Mouse (Mus musculus) kidney, embryonic 15.5 days (tissue): ENCODE measurements around the gene Caln1. TPM values are rescaled to one million over a fixed set of nuclear protein-coding genes. Genes with fewer than 3 reads are reported as not detected.
"Not testable (repeated sequence)": the region's sequence is repeated elsewhere in the genome, so short reads cannot be mapped to it uniquely, and the experiment has no call there.

Experiments
- ATAC-seq: fragments of 200-750 bp; cut with Nextera tagmentation; replicated peaks from 2 replicates; pipeline ENCODE4 v1.8.0; 2017; ENCODE audit warnings: moderate TSS enrichment; ENCODE audit not compliant: low FRiP score
- H3K27ac ChIP-seq: fragments of 300-500 bp; sonication (generic); 2 replicates; pipeline ENCODE4 v1.5.1; 2015; ENCODE audit warnings: mild to moderate bottlenecking, inconsistent platforms
- H3K27me3 ChIP-seq: fragments of 300-500 bp; sonication (generic); 2 replicates; pipeline ENCODE4 v1.6.1; 2015; ENCODE audit warnings: inconsistent platforms
- H3K36me3 ChIP-seq: fragments of 300-500 bp; sonication (generic); 2 replicates; pipeline ENCODE4 v1.6.1; 2015; ENCODE audit warnings: inconsistent platforms
- H3K4me1 ChIP-seq: fragments of 300-500 bp; sonication (generic); 2 replicates; pipeline ENCODE4 v1.6.1; 2015; ENCODE audit warnings: inconsistent platforms
- H3K4me2 ChIP-seq: fragments of 300-500 bp; sonication (generic); 2 replicates; pipeline ENCODE4 v1.6.1; 2015; ENCODE audit warnings: moderate library complexity, mild to moderate bottlenecking, inconsistent platforms
- H3K4me3 ChIP-seq: fragments of 300-500 bp; sonication (generic); replicated peaks from 2 replicates; pipeline ENCODE4 v1.5.1; 2015; ENCODE audit warnings: mild to moderate bottlenecking, inconsistent platforms
- H3K9ac ChIP-seq: fragments of 300-500 bp; sonication (generic); 2 replicates; pipeline ENCODE4 v1.6.1; 2015; ENCODE audit warnings: mild to moderate bottlenecking, inconsistent platforms
- H3K9me3 ChIP-seq: fragments of 300-500 bp; sonication (generic); replicated peaks from 2 replicates; pipeline ENCODE4 v1.6.1; 2016; ENCODE audit warnings: inconsistent platforms
- WGBS: fragments of 180-500 bp; shearing (Covaris S2); methylation state at CpG from one replicate; pipeline ENCODE4 v1.1.7; 2015; ENCODE audit warnings: mixed read lengths; 5-methylcytosine and 5-hydroxymethylcytosine counted together
- polyA plus RNA-seq: library from polyadenylated mRNA; unstranded; fragments of >200 nt; fragmentation: Nextera tagmentation; extraction: Ambion mirVana; gene quantifications from 2 replicates; pipeline ENCODE4 v1.2.1, GENCODE M21; 2015

The Caln1 gene
- polyA plus RNA-seq, 1 experiment from 2014 or later: 1.1 TPM

DNA sequence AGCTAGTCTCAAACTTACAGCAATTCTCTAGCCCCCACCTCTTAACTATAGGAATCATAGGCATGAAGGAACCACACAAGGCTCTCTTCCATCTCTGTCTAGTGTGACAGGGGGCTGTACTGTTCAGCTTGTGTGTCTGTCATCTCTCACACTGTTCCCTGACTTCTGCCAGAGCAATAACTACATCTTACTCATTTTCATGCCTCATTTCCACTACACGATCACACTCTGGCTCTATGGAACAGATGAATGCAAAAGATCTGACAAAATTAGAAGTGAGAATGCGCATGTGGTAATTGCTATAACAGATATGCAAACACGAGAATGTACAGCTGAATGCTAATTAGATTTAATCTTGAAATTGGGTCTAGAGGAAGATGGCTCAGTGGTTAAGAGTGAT is 196.7 kb downstream of the Caln1 start:
- H3K4me1 ChIP-seq: no peaks in the 10 kb centered on the region
- no peak for ATAC-seq
- no peaks in the 10 kb centered on the region for H3K27me3 ChIP-seq
- H3K4me3 ChIP-seq: no peak overlapping the region
- H3K36me3 ChIP-seq: no peaks in the 10 kb centered on the region
- no peaks in the 10 kb centered on the region for H3K9me3 ChIP-seq
- no peak overlapping the region for H3K27ac ChIP-seq
- WGBS: 91% methylated on average over 3 of the region's 3 CpGs
- H3K9ac ChIP-seq: no peak overlapping the region
- no peak overlapping the region for H3K4me2 ChIP-seq

DNA sequence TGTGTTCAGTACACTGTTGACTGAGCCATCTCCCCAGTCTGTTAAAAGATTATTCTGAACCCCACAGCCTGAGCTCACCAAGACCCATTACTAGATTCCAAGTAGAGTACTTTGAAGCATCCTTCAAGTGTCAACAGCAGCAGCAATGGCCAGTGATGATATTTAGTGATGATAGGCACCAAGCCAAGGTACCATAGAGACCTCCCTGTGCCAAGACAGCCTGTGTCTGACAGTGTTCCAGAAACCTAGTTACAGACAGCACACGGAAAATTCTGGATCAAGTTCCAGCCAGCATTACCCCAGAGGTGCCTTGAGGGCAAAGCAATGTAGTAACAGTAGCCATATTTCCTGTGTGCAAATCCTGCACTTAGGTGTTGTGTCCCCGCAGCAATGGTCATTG is 208.3 kb downstream of the Caln1 start:
- H3K36me3 ChIP-seq: no peaks in the 10 kb centered on the region
- WGBS: 74% methylated on average over 2 of the region's 2 CpGs
- H3K4me2 ChIP-seq: no peak overlapping the region
- H3K9me3 ChIP-seq: no peaks in the 10 kb centered on the region
- no peaks in the 10 kb centered on the region for H3K27me3 ChIP-seq
- no peak overlapping the region for H3K9ac ChIP-seq
- no peak overlapping the region for H3K27ac ChIP-seq
- no peak overlapping the region for H3K4me3 ChIP-seq
- H3K4me1 ChIP-seq: no peaks in the 10 kb centered on the region
- no peak for ATAC-seq

DNA sequence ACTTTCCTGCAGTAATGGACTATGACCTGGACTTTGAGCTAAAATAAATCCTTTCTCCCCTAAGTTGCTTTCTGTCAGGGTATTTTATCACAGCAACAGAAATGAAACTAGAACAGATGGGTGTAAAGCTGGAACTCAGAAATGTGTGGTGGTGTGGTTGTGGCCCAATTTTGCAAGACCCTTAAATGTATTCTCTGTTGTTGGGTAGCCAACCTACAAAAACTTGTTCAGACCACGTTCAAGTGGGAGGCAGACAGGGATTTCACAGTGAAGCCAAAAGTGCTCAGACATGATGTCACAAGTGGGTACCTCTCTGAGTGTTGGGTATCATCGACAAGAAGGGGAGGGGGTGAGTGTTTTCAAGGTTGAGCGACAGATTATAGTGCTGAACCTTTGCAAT is 214.8 kb downstream of the Caln1 start:
- Histone ChIP-seq H3K9me3 (no peaks in the 10 kb centered on the region), H3K9ac (no peak overlapping the region), H3K27ac (no peak overlapping the region), H3K4me2 (no peak overlapping the region), H3K4me1 (no peaks in the 10 kb centered on the region), H3K27me3 (no peaks in the 10 kb centered on the region), H3K36me3 (no peaks in the 10 kb centered on the region), H3K4me3 (no peak overlapping the region)
- WGBS: 82% methylated on average over 3 of the region's 3 CpGs
- ATAC-seq: no peak

DNA sequence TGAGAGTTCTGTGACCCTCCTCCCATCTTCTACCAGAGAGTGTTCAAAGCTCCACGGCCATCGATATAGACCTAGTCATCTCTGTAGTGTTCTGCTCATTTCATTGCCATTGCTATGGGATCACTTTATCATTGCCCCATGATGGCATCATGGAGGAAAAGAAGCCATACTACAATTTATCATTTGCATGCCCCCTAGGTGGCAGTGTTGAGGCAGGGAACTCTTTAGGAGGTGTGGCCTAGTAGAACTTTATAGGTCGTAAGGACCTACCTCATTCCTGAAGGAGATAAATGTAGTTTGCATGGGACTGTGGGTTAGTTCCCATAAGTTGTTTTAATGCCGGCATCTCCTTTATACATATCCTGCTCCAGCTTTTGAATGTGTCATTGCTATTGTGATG is 217.0 kb downstream of the Caln1 start:
- no peak for ATAC-seq
- WGBS: 91% methylated on average over 4 of the region's 4 CpGs

DNA sequence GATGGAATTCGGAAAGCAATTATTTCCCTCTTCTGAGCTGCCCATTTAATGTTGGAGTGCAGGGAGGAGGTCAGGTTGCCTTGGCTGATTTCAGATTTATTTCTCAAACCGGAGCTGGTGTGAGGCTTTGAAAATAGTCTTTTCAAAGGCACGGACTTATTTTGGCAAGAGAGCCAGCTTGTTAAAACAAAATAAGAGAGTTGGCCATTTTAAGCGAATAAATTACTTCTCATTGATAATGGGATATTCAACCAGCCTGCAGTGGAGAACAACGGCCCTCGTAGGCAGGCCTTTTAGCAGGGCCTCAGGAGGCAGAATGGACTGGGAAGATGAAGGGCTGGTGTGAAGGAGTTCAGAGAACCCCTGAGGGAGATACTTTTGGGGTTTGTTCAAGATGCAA is 227.3 kb downstream of the Caln1 start:
- Histone ChIP-seq H3K9me3 (no peaks in the 10 kb centered on the region), H3K9ac (no peak overlapping the region), H3K4me1 (no peaks in the 10 kb centered on the region), H3K36me3 (no peaks in the 10 kb centered on the region), H3K4me2 (no peak overlapping the region), H3K4me3 (no peak overlapping the region), H3K27ac (0 out of 2 replicates have a peak overlapping the region, but pooled peaks have one; percentile 32), H3K27me3 (no peaks in the 10 kb centered on the region)
- no peak for ATAC-seq
- 24% methylated on average over 6 of the region's 6 CpGs for WGBS

More for the DNA sequence above, 217.0 kb downstream of the Caln1 start:
- H3K36me3 ChIP-seq: no peaks in the 10 kb centered on the region
- no peak overlapping the region for H3K9ac ChIP-seq
- no peak overlapping the region for H3K27ac ChIP-seq
- H3K4me1 ChIP-seq: no peaks in the 10 kb centered on the region
- H3K27me3 ChIP-seq: no peaks in the 10 kb centered on the region
- no peaks in the 10 kb centered on the region for H3K9me3 ChIP-seq
- no peak overlapping the region for H3K4me3 ChIP-seq
- H3K4me2 ChIP-seq: no peak overlapping the region

DNA sequence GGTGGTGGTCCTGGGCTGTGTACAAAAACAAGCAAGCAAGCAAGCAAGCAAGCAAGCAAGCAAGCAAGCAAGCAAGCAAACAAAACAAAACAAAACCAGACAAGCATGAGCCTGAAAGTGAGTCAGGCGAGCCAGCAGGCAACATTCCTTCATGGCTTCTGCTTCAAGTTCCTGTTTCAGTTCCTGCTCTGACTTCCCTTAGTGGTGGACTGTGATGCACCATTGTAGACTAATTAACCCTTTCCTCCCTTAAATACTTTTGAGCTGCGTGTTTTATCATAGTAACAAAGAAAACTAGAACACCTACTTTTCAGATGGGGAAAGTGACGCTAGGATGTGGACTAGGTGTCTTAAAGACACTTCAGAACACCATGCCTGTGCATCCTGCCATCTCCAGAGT is 244.4 kb downstream of the Caln1 start:
- Histone ChIP-seq H3K27me3 (no peaks in the 10 kb centered on the region), H3K36me3 (no peaks in the 10 kb centered on the region), H3K9ac (no peak overlapping the region), H3K4me1 (no peaks in the 10 kb centered on the region), H3K4me3 (no peak overlapping the region), H3K27ac (no peak overlapping the region), H3K4me2 (no peak overlapping the region), H3K9me3 (no peaks in the 10 kb centered on the region)
- WGBS: 78% methylated on average over 3 of the region's 3 CpGs
- no peak for ATAC-seq

DNA sequence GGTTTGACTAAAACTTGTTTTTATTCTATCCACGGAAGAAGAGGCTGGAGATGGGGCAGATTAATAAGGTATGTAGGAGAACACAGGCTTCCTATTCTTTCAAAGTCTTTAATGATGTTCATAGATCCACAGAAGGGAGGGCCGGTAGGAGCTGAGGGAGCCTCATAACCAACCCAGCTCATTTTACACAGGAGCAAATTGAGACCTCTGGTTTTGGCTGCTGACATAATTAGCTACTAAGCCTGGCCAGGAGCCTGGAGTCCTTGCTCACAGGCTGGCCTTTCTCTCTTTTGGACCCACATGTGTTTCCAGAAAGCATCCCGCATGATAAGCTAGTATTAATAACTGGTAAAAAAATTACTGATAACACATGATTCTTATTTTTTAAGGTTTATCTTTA is 245.0 kb downstream of the Caln1 start:
- Histone ChIP-seq H3K9me3 (no peaks in the 10 kb centered on the region), H3K4me3 (no peak overlapping the region), H3K9ac (no peak overlapping the region), H3K27ac (no peak overlapping the region), H3K27me3 (no peaks in the 10 kb centered on the region), H3K4me1 (no peaks in the 10 kb centered on the region), H3K36me3 (no peaks in the 10 kb centered on the region), H3K4me2 (no peak overlapping the region)
- WGBS: 56% methylated on average over 3 of the region's 3 CpGs
- no peak for ATAC-seq

DNA sequence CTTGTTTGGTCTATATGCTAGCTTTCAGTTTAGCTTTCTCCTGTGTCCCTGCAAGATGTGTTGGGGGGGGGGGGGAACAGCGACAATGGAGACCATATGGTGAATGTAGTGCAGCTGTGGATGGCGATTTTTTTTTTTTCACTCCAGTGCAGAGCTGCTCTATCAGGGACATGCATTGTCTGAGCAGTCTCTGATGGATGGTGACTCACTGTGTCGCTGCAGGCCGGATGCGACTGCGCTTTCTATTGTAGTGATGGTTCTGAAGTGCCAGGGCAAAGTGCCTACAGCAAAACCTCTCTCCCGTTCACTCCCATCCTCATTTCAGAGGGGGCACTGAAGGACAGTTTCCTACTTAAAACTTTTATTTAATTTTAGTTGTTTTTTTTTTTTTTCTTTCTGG is 250.8 kb downstream of the Caln1 start:
- H3K36me3 ChIP-seq: no peaks in the 10 kb centered on the region
- no peaks in the 10 kb centered on the region for H3K9me3 ChIP-seq
- H3K4me1 ChIP-seq: peaks cover 5% of the 10 kb centered on the region; the same call in 1 of the 2 replicates
- H3K27me3 ChIP-seq: no peaks in the 10 kb centered on the region
- no peak overlapping the region for H3K9ac ChIP-seq
- no peak overlapping the region for H3K27ac ChIP-seq
- no peak overlapping the region for H3K4me3 ChIP-seq
- 80% methylated on average over 7 of the region's 7 CpGs for WGBS
- H3K4me2 ChIP-seq: no peak overlapping the region
- no peak for ATAC-seq

DNA sequence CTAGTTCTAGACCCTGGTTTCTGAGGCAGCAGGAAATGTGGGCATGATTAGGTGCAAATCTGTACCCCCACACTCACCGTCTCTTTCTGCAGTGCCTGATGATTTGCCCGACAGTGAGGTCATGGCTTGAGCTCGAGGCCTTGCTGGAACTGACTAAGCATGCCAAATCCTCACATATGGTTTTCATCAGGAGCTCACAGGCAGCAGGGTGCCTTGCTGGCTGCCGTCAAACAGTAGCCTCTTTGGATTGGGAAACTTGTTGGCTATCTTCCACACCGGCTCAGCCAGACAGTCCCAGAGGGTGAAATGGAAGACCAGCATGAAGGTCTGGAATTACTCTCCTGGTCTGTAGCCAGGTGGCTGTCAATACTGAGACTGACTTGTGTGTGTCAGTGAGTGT is 254.0 kb downstream of the Caln1 start:
- Histone ChIP-seq H3K27ac (no peak overlapping the region), H3K4me2 (no peak overlapping the region), H3K27me3 (no peaks in the 10 kb centered on the region), H3K36me3 (no peaks in the 10 kb centered on the region), H3K4me1 (peaks cover 5% of the 10 kb centered on the region; the same call in 1 of the 2 replicates), H3K4me3 (no peak overlapping the region), H3K9me3 (no peaks in the 10 kb centered on the region), H3K9ac (no peak overlapping the region)
- ATAC-seq: 0 out of 2 replicates have a peak, but pooled peaks have one; percentile 40
- WGBS: 25% methylated on average over 5 of the region's 5 CpGs

DNA sequence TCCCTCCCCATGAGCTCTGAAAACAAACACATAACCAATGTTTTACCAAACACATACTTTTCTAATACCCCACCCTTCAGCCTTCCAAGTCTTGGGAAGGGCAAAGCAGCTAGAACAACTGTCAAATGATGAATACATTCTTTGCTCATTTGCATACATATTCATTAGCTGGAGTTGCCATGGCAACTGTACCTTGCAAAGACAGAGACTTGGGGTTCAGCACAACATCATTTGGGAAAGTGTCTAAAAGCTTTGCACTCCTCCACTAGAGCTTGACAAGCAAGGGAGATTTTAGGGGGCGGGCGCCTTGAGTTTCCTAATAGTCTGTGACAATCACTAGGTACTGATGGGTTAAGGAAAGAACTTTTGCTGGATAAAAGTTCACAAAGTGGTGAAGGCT is 258.5 kb downstream of the Caln1 start:
- no peak overlapping the region for H3K27ac ChIP-seq
- no peaks in the 10 kb centered on the region for H3K27me3 ChIP-seq
- no peaks in the 10 kb centered on the region for H3K9me3 ChIP-seq
- no peak overlapping the region for H3K4me3 ChIP-seq
- no peaks in the 10 kb centered on the region for H3K36me3 ChIP-seq
- no peak overlapping the region for H3K4me2 ChIP-seq
- peaks cover 5% of the 10 kb centered on the region; the same call in 1 of the 2 replicates for H3K4me1 ChIP-seq
- no peak overlapping the region for H3K9ac ChIP-seq
- WGBS: 90% methylated on average over 2 of the region's 2 CpGs
- no peak for ATAC-seq

DNA sequence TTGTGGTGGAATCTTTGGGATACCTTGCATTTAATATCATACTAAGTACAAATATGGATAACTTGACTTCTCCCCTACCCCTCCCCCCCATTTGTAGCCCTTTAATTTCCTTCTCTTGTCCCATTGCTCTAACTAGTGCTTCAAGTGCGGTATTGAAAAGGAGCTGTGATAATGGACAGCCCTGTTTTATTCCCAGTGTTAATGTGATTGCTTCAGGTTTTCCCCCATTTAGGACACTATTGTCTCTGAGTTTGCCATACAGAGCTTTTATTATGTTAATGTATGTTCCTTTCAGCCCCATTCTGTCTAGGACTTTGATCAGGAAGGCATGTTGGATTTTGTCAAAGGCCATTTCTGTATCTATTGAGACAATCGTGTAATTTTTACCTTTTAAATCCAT is 266.1 kb downstream of the Caln1 start:
- no peaks in the 10 kb centered on the region for H3K4me1 ChIP-seq
- H3K9me3 ChIP-seq: no peaks in the 10 kb centered on the region
- no peak overlapping the region for H3K9ac ChIP-seq
- no peak overlapping the region for H3K4me3 ChIP-seq
- H3K4me2 ChIP-seq: no peak overlapping the region
- no peak for ATAC-seq
- H3K27ac ChIP-seq: no peak overlapping the region
- no peaks in the 10 kb centered on the region for H3K36me3 ChIP-seq
- 83% methylated on average over 2 of the region's 2 CpGs for WGBS
- H3K27me3 ChIP-seq: no peaks in the 10 kb centered on the region

DNA sequence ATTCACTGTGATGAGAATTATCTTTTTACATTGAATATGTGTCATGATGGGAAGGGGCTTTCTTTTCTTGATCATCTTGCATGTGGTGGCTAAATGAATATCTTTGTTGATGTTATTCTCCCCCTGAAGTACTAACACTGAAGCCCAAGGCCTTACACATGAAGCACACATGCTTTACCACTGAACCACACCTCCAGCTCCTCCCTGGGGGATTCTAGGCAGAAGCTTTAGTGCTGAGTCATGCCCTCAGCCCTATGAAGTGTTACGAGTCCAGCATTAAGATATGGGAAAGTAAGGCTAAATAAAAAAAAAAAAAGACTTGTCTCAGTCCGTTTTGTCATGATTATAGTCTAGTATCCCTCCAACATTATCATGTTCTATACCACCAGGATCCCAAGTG is 272.6 kb downstream of the Caln1 start:
- Histone ChIP-seq H3K27ac (no peak overlapping the region), H3K36me3 (no peaks in the 10 kb centered on the region), H3K4me3 (no peak overlapping the region), H3K4me2 (no peak overlapping the region), H3K9ac (no peak overlapping the region), H3K27me3 (no peaks in the 10 kb centered on the region), H3K9me3 (no peaks in the 10 kb centered on the region; the same call in 1 of the 2 replicates), H3K4me1 (no peaks in the 10 kb centered on the region)
- ATAC-seq: no peak
- WGBS: 69% methylated on average over 2 of the region's 2 CpGs

DNA sequence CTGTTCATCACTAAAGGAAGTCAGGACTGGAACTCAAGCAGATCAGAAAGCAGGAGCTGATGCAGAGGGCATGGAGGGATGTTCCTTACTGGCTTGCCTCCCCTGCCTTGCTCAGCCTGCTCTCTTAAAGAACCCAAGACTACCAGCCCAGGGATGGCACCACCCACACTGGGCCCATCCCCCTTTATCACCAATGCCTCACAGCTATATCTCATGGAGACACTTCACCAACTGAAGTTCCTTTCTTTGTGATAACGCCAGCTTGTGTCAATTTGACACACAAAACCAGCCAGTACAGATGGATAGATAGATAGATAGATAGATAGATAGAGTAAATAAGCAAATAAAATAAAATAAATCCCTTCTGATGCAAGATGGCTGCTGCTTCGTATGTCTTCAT is 276.9 kb downstream of the Caln1 start:
- H3K4me3 ChIP-seq, ATAC-seq, H3K27me3 ChIP-seq, H3K27ac ChIP-seq, H3K36me3 ChIP-seq, H3K9me3 ChIP-seq, H3K4me2 ChIP-seq, H3K4me1 ChIP-seq, H3K9ac ChIP-seq: not testable (repeated sequence)
- 80% methylated on average over 2 of the region's 2 CpGs for WGBS
